Mouse (Mus musculus) layer of hippocampus, adult 2 months (tissue): ENCODE measurements around the gene Lrp6. TPM values are rescaled to one million over a fixed set of nuclear protein-coding genes. Genes with fewer than 3 reads are reported as not detected.

Experiments
- DNase-seq, 2 experiments: peaks; one replicate each; pipeline ENCODE4 v3.0.0; 2022; ENCODE audit warnings: low spot score in 2 of 2
- H3K27ac ChIP-seq: fragments of 200-600 bp; 2 replicates; pipeline ENCODE4 v1.8.1; 2022
- H3K4me3 ChIP-seq: fragments of 200-600 bp; 2 replicates; pipeline ENCODE4 v1.8.1; 2022; ENCODE audit warnings: mild to moderate bottlenecking
- CTCF ChIP-seq: fragments of 200-600 bp; conservative IDR thresholded peaks from 2 replicates; pipeline ENCODE4 v1.8.1; 2022; ENCODE audit warnings: antibody characterized with exemption, mild to moderate bottlenecking, moderate library complexity
- total RNA-seq, 2 experiments: library from RNA; stranded (reverse); gene quantifications; 2 replicates each; pipeline ENCODE4 v1.2.3; 2021

Lrp6 gene
- total RNA-seq, 2 experiments from 2014 or later: 49.2 to 54.5 TPM

- Histone ChIP-seq H3K4me3 (no peak overlapping the region), H3K27ac (peak overlapping the region; percentile 25; the same call in 1 of the 2 replicates)
- peak in 1 of 2 experiments; percentile 19 for DNase-seq
- no peak for TF ChIP-seq CTCF
Observed at GRCm38 (mm10) chr6:134494828-134495698, 71.7 kb downstream of the Lrp6 start.

GRCm38 (mm10) chr6:134489637-134490036 is 77.1 kb downstream of the Lrp6 start:
- Histone ChIP-seq H3K27ac (no peak overlapping the region), H3K4me3 (no peak overlapping the region)
- DNase-seq: no peak
- no peak for TF ChIP-seq CTCF

GRCm38 (mm10) chr6:134489130-134489529 is 77.6 kb downstream of the Lrp6 start:
- Histone ChIP-seq H3K4me3 (no peak overlapping the region), H3K27ac (no peak overlapping the region)
- no peak for TF ChIP-seq CTCF
- no peak for DNase-seq

- no peak for DNase-seq
- TF ChIP-seq CTCF: no peak
Observed at GRCm38 (mm10) chr6:134486318-134486717, 80.4 kb downstream of the Lrp6 start.

GRCm38 (mm10) chr6:134479481-134479880 is 87.3 kb downstream of the Lrp6 start:
- no peak for DNase-seq
- Histone ChIP-seq H3K4me3 (no peak overlapping the region), H3K27ac (no peak overlapping the region)
- TF ChIP-seq CTCF: no peak

More at GRCm38 (mm10) chr6:134486318-134486717, 80.4 kb downstream of the Lrp6 start:
- no peak overlapping the region for H3K4me3 ChIP-seq
- H3K27ac ChIP-seq: no peak overlapping the region

GRCm38 (mm10) chr6:134473143-134473561 is 93.6 kb downstream of the Lrp6 start:
- TF ChIP-seq CTCF: no peak
- DNase-seq: no peak
- H3K4me3 ChIP-seq: no peak overlapping the region
- H3K27ac ChIP-seq: no peak overlapping the region

GRCm38 (mm10) chr6:134470857-134471256 is 95.9 kb downstream of the Lrp6 start:
- DNase-seq: peak; percentile 58 to 62
- no peak for TF ChIP-seq CTCF
- H3K27ac ChIP-seq: peak overlapping the region; percentile 36; the same call in 1 of the 2 replicates
- H3K4me3 ChIP-seq: no peak overlapping the region

GRCm38 (mm10) chr6:134469297-134469696 is 97.5 kb downstream of the Lrp6 start:
- no peak for DNase-seq
- H3K27ac ChIP-seq: no peak overlapping the region
- TF ChIP-seq CTCF: peak; percentile 66
- no peak overlapping the region for H3K4me3 ChIP-seq

- no peak overlapping the region for H3K27ac ChIP-seq
- no peak for TF ChIP-seq CTCF
Observed at GRCm38 (mm10) chr6:134466671-134467229, 100.0 kb downstream of the Lrp6 start.

GRCm38 (mm10) chr6:134461175-134461574 is 105.6 kb downstream of the Lrp6 start:
- Histone ChIP-seq H3K27ac (peak overlapping the region; percentile 53), H3K4me3 (no peak overlapping the region)
- DNase-seq: no peak
- TF ChIP-seq CTCF: no peak

More at GRCm38 (mm10) chr6:134466671-134467229, 100.0 kb downstream of the Lrp6 start:
- H3K4me3 ChIP-seq: no peak overlapping the region
- no peak for DNase-seq

- TF ChIP-seq CTCF: no peak
- no peak for DNase-seq
- Histone ChIP-seq H3K27ac (no peak overlapping the region), H3K4me3 (no peak overlapping the region)
Observed at GRCm38 (mm10) chr6:134458376-134458775, 108.4 kb downstream of the Lrp6 start.

GRCm38 (mm10) chr6:134454093-134454492 is 112.7 kb downstream of the Lrp6 start:
- Histone ChIP-seq H3K27ac (no peak overlapping the region), H3K4me3 (no peak overlapping the region)
- peak; percentile 68 for TF ChIP-seq CTCF
- no peak for DNase-seq

GRCm38 (mm10) chr6:134450661-134451119 is 116.1 kb downstream of the Lrp6 start:
- H3K27ac ChIP-seq: peak overlapping the region; percentile 28
- TF ChIP-seq CTCF: no peak
- H3K4me3 ChIP-seq: no peak overlapping the region
- no peak for DNase-seq
